Comparison of ENCODE assay signal across 11 mouse cellular contexts in genomic region chr4:100228106-100228505, GRCm38 (mm10).
"Had no signal": no experiment of that assay in that cellular context is flagged by ENCODE, and none has a peak within 500 bp of the region (broad histone marks: within the 10 kb centered on the region; RNA-seq: fewer than 3 reads in every experiment).

No protein-coding gene starts in this region.

- ATAC-seq: liver, embryonic 12.5 days had no signal

- H3K4me2 ChIP-seq: limb, embryonic 13.5 days; liver, embryonic 12.5 days; lung, embryonic 14.5 days; neural tube, embryonic 12.5 days had no signal

- H3K27ac ChIP-seq: limb, embryonic 13.5 days; liver, embryonic 12.5 days; midbrain, embryonic 10.5 days; neural tube, embryonic 12.5 days; stomach, postnatal 0 days had no signal

- H3K9ac ChIP-seq: limb, embryonic 13.5 days; liver, embryonic 12.5 days; lung, embryonic 14.5 days; neural tube, embryonic 12.5 days had no signal

- H3K36me3 ChIP-seq: limb, embryonic 13.5 days; liver, embryonic 12.5 days; midbrain, embryonic 10.5 days; neural tube, embryonic 12.5 days had no signal

- DNase-seq: left cerebral cortex, postnatal 4 days; lung, postnatal 10 days; lung, postnatal 4 days; midbrain, embryonic 14.5 days; thymus, postnatal 4 days had no signal

- H3K9me3 ChIP-seq: limb, embryonic 13.5 days; liver, embryonic 12.5 days; midbrain, embryonic 10.5 days; neural tube, embryonic 12.5 days had no signal

- H3K4me3 ChIP-seq: limb, embryonic 13.5 days; liver, embryonic 12.5 days; midbrain, embryonic 10.5 days; neural tube, embryonic 12.5 days had no signal

- H3K27me3 ChIP-seq: liver, embryonic 12.5 days; neural tube, embryonic 12.5 days had no signal
